Mouse (Mus musculus) left cerebral cortex, adult 2 months (tissue): ENCODE measurements around the gene Ifnar2. TPM values are rescaled to one million over a fixed set of nuclear protein-coding genes. Genes with fewer than 3 reads are reported as not detected.

Experiments
- DNase-seq, 2 experiments: peaks; one replicate each; pipeline ENCODE4 v3.0.0; 2021 to 2022; ENCODE audit warnings: low spot score in 2 of 2, mixed read lengths in 1 of 2; ENCODE audit errors: extremely low spot score in 1 of 2
- H3K27ac ChIP-seq: fragments of 200-600 bp; 2 replicates; pipeline ENCODE4 v1.8.1; 2022
- H3K4me3 ChIP-seq: fragments of 200-600 bp; 2 replicates; pipeline ENCODE4 v1.8.1; 2022
- CTCF ChIP-seq: fragments of 200-600 bp; IDR thresholded peaks from 2 replicates; pipeline ENCODE4 v1.8.1; 2022; ENCODE audit warnings: antibody characterized with exemption, mild to moderate bottlenecking, moderate library complexity
- intact Hi-C: fragments of 180-260 bp; cut with DNase I; formaldehyde crosslinking; loops from one replicate; pipeline ENCODE4 v1.15.1; 2025
- total RNA-seq, 2 experiments: library from RNA; stranded (reverse); gene quantifications; 2 replicates each; pipeline ENCODE4 v1.2.3; 2021

Ifnar2 gene
- total RNA-seq, 2 experiments from 2014 or later: 20.2 to 20.3 TPM

- TF ChIP-seq CTCF: peak; percentile 27
- intact Hi-C loops: no loop called here
- Histone ChIP-seq H3K4me3 (no peak overlapping the region), H3K27ac (peak overlapping the region; percentile 54)
- DNase-seq: peak in 1 of 2 experiments; percentile 15
Observed at GRCm38 (mm10) chr16:91441366-91441765, 68.8 kb downstream of the Ifnar2 start.

DNA sequence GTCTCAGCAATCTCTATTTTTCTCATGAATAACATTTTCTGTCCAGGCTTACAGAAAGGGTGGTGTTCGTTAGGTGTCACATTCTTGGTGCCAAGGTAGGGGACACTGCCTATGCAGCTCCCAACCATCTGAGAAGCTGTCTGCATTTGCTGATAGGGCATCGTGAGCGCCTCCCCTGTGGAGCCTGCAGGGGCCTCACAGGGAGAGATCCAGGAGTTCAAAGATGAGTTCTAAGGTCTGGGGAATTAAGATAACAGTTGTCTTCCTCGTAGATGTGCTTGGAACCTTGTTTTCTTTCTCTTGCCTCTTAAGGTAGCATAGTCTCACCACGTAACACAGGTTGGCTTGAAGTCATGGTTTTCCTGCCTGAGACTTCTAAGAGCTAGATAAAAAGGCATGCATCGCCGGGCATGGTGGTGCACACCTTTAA is 69.2 kb downstream of the Ifnar2 start:
- DNase-seq: no peak
- H3K4me3 ChIP-seq: no peak overlapping the region
- no peak overlapping the region for H3K27ac ChIP-seq
- TF ChIP-seq CTCF: no peak
- intact Hi-C loops: loop anchor here (2.0 kb wide), 1 partner anchor 43 kb away; the partner anchor contains the start of gene Ifnar1

GRCm38 (mm10) chr16:91442446-91442845 is 69.9 kb downstream of the Ifnar2 start:
- intact Hi-C loops: loop anchor here (2.0 kb wide), 1 partner anchor 42 kb away; the partner anchor contains the start of gene Ifnar1
- peak; percentile 17 to 20 for DNase-seq
- Histone ChIP-seq H3K27ac (peak overlapping the region; percentile 36), H3K4me3 (no peak overlapping the region)
- TF ChIP-seq CTCF: no peak

DNA sequence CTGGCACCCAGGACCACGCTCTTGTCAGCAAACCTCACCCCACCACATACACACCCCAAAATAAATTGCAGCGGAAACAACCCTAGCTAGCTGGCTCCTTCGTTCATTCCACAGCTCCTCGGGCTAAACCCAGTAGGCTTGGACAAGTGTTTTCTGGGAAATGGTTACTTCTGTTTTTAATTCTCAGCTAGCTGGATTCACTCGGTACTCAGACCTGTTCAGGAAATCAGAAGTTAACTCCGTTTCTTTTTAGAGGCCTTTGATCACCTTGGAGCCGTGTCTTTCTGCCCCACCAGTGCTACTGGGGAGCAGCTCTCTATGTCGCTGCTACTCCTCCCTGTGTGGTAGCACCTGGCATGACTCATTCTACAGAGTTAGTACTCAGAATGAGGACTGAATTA is 70.6 kb downstream of the Ifnar2 start:
- Histone ChIP-seq H3K4me3 (no peak overlapping the region), H3K27ac (peak overlapping the region; percentile 36; the same call in 1 of the 2 replicates)
- intact Hi-C loops: loop anchor here (2.0 kb wide), 1 partner anchor 42 kb away; the partner anchor contains the start of gene Ifnar1
- no peak for TF ChIP-seq CTCF
- no peak for DNase-seq

GRCm38 (mm10) chr16:91444847-91445246 is 72.3 kb downstream of the Ifnar2 start:
- intact Hi-C loops: no loop called here
- no peak for TF ChIP-seq CTCF
- Histone ChIP-seq H3K27ac (no peak overlapping the region), H3K4me3 (no peak overlapping the region)
- DNase-seq: no peak

- intact Hi-C loops: no loop called here
- no peak for TF ChIP-seq CTCF
- Histone ChIP-seq H3K4me3 (no peak overlapping the region), H3K27ac (no peak overlapping the region)
- no peak for DNase-seq
Observed at GRCm38 (mm10) chr16:91445566-91445965, 73.0 kb downstream of the Ifnar2 start.

DNA sequence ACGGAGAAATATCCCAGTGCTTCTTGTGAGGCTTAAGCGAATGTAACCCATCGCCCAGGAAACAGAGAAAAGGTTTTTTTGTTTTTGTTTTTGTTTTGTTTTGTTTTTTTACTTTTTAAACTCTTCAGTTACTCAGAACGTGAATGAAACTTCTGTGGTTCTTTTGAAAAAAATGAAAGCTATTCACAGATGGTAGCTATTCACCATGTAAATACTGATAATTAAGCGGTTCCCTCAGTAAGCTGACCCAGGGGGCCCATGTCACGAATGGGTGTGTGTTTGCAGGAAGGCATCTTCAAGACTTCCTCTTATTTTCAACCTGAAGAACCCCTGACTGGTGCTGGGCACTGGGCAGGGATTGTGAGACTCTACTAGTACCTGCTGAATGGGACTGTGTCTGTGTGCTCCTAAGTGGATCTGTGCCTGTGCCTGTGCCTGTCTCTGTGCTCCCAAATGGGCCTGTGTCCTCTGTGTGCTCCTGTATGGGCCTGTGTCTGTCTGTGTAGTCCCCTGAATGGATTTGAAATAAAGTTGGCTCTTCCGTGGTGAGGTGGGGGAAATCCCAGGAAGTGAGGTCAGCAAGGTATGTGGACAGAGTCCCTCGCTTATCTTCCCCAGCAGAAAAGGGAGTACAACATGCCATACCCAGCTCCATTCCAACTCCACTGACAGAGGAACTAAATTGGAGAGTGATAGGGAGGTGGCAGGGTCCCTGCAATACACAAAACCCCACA is 74.4 kb downstream of the Ifnar2 start:
- no peak for DNase-seq
- TF ChIP-seq CTCF: no peak
- intact Hi-C loops: no loop called here
- no peak overlapping the region for H3K4me3 ChIP-seq
- no peak overlapping the region for H3K27ac ChIP-seq

- no peak for DNase-seq
- no peak overlapping the region for H3K4me3 ChIP-seq
- H3K27ac ChIP-seq: no peak overlapping the region
- intact Hi-C loops: no loop called here
- TF ChIP-seq CTCF: no peak
Observed at GRCm38 (mm10) chr16:91447512-91447900, 74.9 kb downstream of the Ifnar2 start.

- no peak overlapping the region for H3K4me3 ChIP-seq
- intact Hi-C loops: no loop called here
- H3K27ac ChIP-seq: no peak overlapping the region
- TF ChIP-seq CTCF: no peak
- DNase-seq: no peak
Observed at GRCm38 (mm10) chr16:91448088-91448487, 75.5 kb downstream of the Ifnar2 start.

- intact Hi-C loops: no loop called here
Observed at GRCm38 (mm10) chr16:91448895-91449294, 76.3 kb downstream of the Ifnar2 start.

GRCm38 (mm10) chr16:91450137-91451064 is 77.8 kb downstream of the Ifnar2 start:
- DNase-seq: no peak
- intact Hi-C loops: no loop called here
- TF ChIP-seq CTCF: no peak; the same call in none of the 2 replicates
- Histone ChIP-seq H3K4me3 (no peak overlapping the region), H3K27ac (no peak overlapping the region)

More at GRCm38 (mm10) chr16:91448895-91449294, 76.3 kb downstream of the Ifnar2 start:
- DNase-seq: no peak
- Histone ChIP-seq H3K4me3 (no peak overlapping the region), H3K27ac (no peak overlapping the region)
- no peak for TF ChIP-seq CTCF

DNA sequence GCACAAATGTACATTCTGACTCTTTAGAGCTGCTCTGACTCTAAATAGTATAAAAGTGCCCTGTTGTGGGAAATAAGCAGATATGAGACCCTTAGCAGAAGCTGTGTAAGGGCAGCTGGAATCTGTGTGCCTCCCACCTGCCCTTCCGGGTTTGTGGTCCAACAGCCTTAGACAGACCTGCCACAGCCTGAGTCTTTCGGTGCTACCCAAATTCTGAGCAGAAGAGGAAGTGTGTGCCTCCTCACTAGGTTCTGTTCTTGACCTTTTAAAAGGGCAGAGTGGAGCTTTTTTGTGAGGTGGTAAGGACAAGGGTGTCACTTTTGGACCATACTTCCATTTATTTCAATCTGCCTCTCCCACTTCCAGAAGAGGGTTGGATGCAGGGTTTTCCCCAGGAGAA is 79.4 kb downstream of the Ifnar2 start:
- intact Hi-C loops: no loop called here
- Histone ChIP-seq H3K27ac (peak overlapping the region; percentile 59), H3K4me3 (no peak overlapping the region)
- no peak for DNase-seq
- no peak for TF ChIP-seq CTCF
